Mouse (Mus musculus) liver, adult 2 months (tissue): ENCODE measurements at regions not wholly inside any gene's neighbourhood (a gene's known extent, or its start where the extent isn't known, plus 50 kb on each side); places are given as distances from the start of the nearest gene placed in this dataset.

Source experiments
- CTCF ChIP-seq: fragments of 200-500 bp; IDR thresholded peaks from 2 replicates; pipeline ENCODE4 v1.5.1; 2011; ENCODE audit warnings: low read depth, low read length, control low read depth
- POLR2A ChIP-seq: fragments of 200-500 bp; IDR thresholded peaks from 2 replicates; pipeline ENCODE4 v1.6.1; 2011; ENCODE audit warnings: low read length, control low read depth; ENCODE audit not compliant: insufficient read depth; ENCODE audit errors: extremely low read depth

DNA sequence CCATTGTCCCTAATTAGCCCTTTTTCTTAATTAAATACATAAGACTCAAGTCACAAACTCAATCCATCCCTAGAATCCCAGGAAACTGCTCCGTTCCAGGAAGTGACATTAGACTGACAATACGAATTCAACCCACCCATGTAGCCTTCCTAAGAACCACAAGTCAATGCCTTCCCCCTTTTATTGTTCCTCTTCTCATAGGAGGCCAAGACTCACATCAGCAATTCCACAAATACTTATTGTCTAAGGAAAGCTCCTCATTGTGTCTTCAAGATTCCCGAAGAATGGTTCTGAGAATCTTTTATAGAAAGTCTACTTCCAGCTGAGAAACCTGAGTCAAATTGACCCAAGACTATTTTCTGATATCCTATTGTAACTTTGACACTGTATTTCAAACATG, 147.3 kb downstream of the Dmac1 start:
- TF ChIP-seq CTCF: no peak
- TF ChIP-seq POLR2A: no peak
